Mouse (Mus musculus): ENCODE measurements around the gene Ccdc174. TPM values are rescaled to one million over a fixed set of nuclear protein-coding genes. Genes with fewer than 3 reads are reported as not detected.

Ccdc174 gene
- total and polyA plus RNA-seq, 3 experiments, result 13.7 to 23.5 (median 18.8) TPM

- H3K4me1 ChIP-seq (ENCODE audit: control insufficient read depth in 1 of 2, insufficient read depth in 2 of 2), result no peaks in the 10 kb centered on the region
- dilution Hi-C loops (cut with MboI; ENCODE audit: extremely low pct_ligation_motif_present, extremely low pct_unique_long_range_greater_than_20kb, low sequenced_read_pairs), result no loop called here
- H3K27ac ChIP-seq (ENCODE audit: insufficient read depth, low read depth), result no peak overlapping the region
- no peak for DNase-seq (ENCODE audit: extremely low read depth)
- H3K9me3 ChIP-seq (replicated peaks; ENCODE audit: low read length), result peaks cover 1% of the 10 kb centered on the region
- peaks cover 0 to 3% of the 10 kb centered on the region in 2 experiments for H3K36me3 ChIP-seq (replicated peaks in 1 of 2; ENCODE audit: control insufficient read depth in 1 of 2, insufficient read depth in 1 of 2, low read length in 1 of 2)
- H3K9ac ChIP-seq (ENCODE audit: insufficient read depth, low read depth), result no peak overlapping the region
- TF ChIP-seq MYC (IDR thresholded peaks at IDR 0.05; ENCODE audit: low read depth, low read length), result no peak
- no peak for TF ChIP-seq PAX5 (IDR thresholded peaks at IDR 0.05; ENCODE audit: low read length)
- TF ChIP-seq GABPA (IDR thresholded peaks at IDR 0.05; ENCODE audit: insufficient replicate concordance, low read depth, low read length), result no peak
- TF ChIP-seq MAFK (IDR thresholded peaks at IDR 0.05; ENCODE audit: insufficient replicate concordance, low read length), result no peak
- TF ChIP-seq TCF12 (IDR thresholded peaks at IDR 0.05; ENCODE audit: low read depth, low read length), result no peak
- no peak for TF ChIP-seq TBP (conservative IDR thresholded peaks at IDR 0.05; ENCODE audit: low read depth, low read length)
- TF ChIP-seq NELFE (IDR thresholded peaks at IDR 0.05; ENCODE audit: low read depth, low read length), result no peak
- no peak for TF ChIP-seq RCOR1 (conservative IDR thresholded peaks at IDR 0.05; ENCODE audit: low read depth, low read length)
- no peak for TF ChIP-seq USF2 (conservative IDR thresholded peaks at IDR 0.05; ENCODE audit: low read depth, low read length)
- TF ChIP-seq SMC3 (IDR thresholded peaks at IDR 0.05; ENCODE audit: low read depth, low read length), result no peak
- no peak for TF ChIP-seq ZMIZ1 (IDR thresholded peaks at IDR 0.05; ENCODE audit: low read depth, low read length)
- TF ChIP-seq E2F4 (IDR thresholded peaks at IDR 0.05; ENCODE audit: insufficient replicate concordance, low read depth, low read length), result no peak
- TF ChIP-seq MXI1 (IDR thresholded peaks at IDR 0.05; ENCODE audit: low read depth, low read length), result no peak
- TF ChIP-seq CHD2 (IDR thresholded peaks at IDR 0.05; ENCODE audit: low read length), result no peak
- TF ChIP-seq CTCF (conservative IDR thresholded peaks at IDR 0.05 in 1 of 2, IDR thresholded peaks at IDR 0.05 in 1 of 2; ENCODE audit: low read depth in 2 of 2, low read length in 2 of 2), result no peak
- TF ChIP-seq JUN (IDR thresholded peaks at IDR 0.05; ENCODE audit: insufficient read depth, low read depth, low read length), result no peak
- no peak for TF ChIP-seq SIN3A (IDR thresholded peaks at IDR 0.05; ENCODE audit: low read length)
- no peak for TF ChIP-seq ETS1 (conservative IDR thresholded peaks at IDR 0.05; ENCODE audit: low read depth, low read length)
- in situ Hi-C loops (cut with MboI; ENCODE audit: low pct_ligation_motif_present, low pct_unique_long_range_greater_than_20kb, low sequenced_read_pairs), result no loop called here
- no peak overlapping the region for H3K4me2 ChIP-seq (ENCODE audit: insufficient read depth, low read depth, poor library complexity, severe bottlenecking)
- peaks cover 59% of the 10 kb centered on the region for H3K27me3 ChIP-seq (replicated peaks)
- no peaks in the 10 kb centered on the region for H3K79me2 ChIP-seq (replicated peaks; ENCODE audit: control insufficient read depth, extremely low read depth, insufficient read depth, poor library complexity, severe bottlenecking)
- no peak overlapping the region for H3K4me3 ChIP-seq (replicated peaks in 1 of 3; ENCODE audit: low read depth in 2 of 3, low read length in 2 of 3, poor library complexity in 1 of 3)
These were observed 13.3 kb upstream of the Ccdc174 start for GRCm38 (mm10) chr6:91864595-91864994.

DNA sequence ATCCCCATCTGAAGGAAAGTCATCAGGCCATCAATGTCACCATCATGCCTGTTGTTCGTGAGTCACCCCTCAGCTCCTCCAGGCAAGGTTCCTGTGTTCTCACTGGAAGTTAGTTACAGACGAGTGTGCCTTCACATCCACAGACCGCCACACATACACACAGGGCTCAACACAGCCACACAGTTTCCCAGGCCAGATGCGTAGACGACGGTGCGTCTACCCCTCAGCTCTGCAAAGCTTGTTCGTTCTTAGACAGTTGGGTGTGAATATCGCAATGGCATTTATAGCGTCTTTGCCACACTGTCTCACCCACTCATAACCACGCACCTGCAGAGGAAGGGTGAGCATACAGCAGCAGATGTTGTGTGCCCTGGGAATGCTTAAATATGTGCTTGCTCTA lies 12.3 kb upstream of the Ccdc174 start:
- Histone ChIP-seq H3K4me3 (replicated peaks in 1 of 3; ENCODE audit: low read depth in 2 of 3, low read length in 2 of 3, poor library complexity in 1 of 3) (no peak overlapping the region), H3K4me1 (ENCODE audit: control insufficient read depth in 1 of 2, insufficient read depth in 2 of 2) (no peaks in the 10 kb centered on the region), H3K27ac (ENCODE audit: insufficient read depth, low read depth) (no peak overlapping the region), H3K79me2 (replicated peaks; ENCODE audit: control insufficient read depth, extremely low read depth, insufficient read depth, poor library complexity, severe bottlenecking) (no peaks in the 10 kb centered on the region), H3K9ac (ENCODE audit: insufficient read depth, low read depth) (no peak overlapping the region), H3K4me2 (ENCODE audit: insufficient read depth, low read depth, poor library complexity, severe bottlenecking) (no peak overlapping the region), H3K27me3 (replicated peaks) (peaks cover 60% of the 10 kb centered on the region), H3K36me3 (replicated peaks in 1 of 2; ENCODE audit: control insufficient read depth in 1 of 2, insufficient read depth in 1 of 2, low read length in 1 of 2) (peaks cover 0 to 3% of the 10 kb centered on the region in 2 experiments), H3K9me3 (replicated peaks; ENCODE audit: low read length) (no peaks in the 10 kb centered on the region)
- TF ChIP-seq CTCF (conservative IDR thresholded peaks at IDR 0.05 in 1 of 2, IDR thresholded peaks at IDR 0.05 in 1 of 2; ENCODE audit: low read depth in 2 of 2, low read length in 2 of 2), result no peak
- TF ChIP-seq ETS1 (conservative IDR thresholded peaks at IDR 0.05; ENCODE audit: low read depth, low read length), result no peak
- no peak for TF ChIP-seq MAX (IDR thresholded peaks at IDR 0.05; ENCODE audit: low read length)
- TF ChIP-seq HCFC1 (IDR thresholded peaks at IDR 0.05; ENCODE audit: low read depth, low read length), result no peak
- TF ChIP-seq CHD1 (IDR thresholded peaks at IDR 0.05; ENCODE audit: low read depth, low read length), result no peak
- TF ChIP-seq TCF12 (IDR thresholded peaks at IDR 0.05; ENCODE audit: low read depth, low read length), result no peak
- no peak for TF ChIP-seq UBTF (IDR thresholded peaks at IDR 0.05; ENCODE audit: low read depth, low read length)
- TF ChIP-seq RAD21 (IDR thresholded peaks at IDR 0.05; ENCODE audit: low read depth, low read length), result no peak
- no peak for DNase-seq (ENCODE audit: extremely low read depth)
- dilution Hi-C loops (cut with MboI; ENCODE audit: extremely low pct_ligation_motif_present, extremely low pct_unique_long_range_greater_than_20kb, low sequenced_read_pairs), result no loop called here
- in situ Hi-C loops (cut with MboI; ENCODE audit: low pct_ligation_motif_present, low pct_unique_long_range_greater_than_20kb, low sequenced_read_pairs), result no loop called here

Measured in CH12.LX (cell line).